Mouse (Mus musculus): ENCODE results near the gene Ggcx. TPM values are rescaled to one million over a fixed set of nuclear protein-coding genes. Genes with fewer than 3 reads are reported as not detected.

Ggcx gene
- total RNA-seq (2014; rRNA removed) = 14.8 and 23.6 TPM in 2 replicates
- polyA plus RNA-seq (2015; fragmentation: Nextera tagmentation; extraction: Ambion mirVana) = 10.6 and 14.6 TPM in 2 replicates

DNA sequence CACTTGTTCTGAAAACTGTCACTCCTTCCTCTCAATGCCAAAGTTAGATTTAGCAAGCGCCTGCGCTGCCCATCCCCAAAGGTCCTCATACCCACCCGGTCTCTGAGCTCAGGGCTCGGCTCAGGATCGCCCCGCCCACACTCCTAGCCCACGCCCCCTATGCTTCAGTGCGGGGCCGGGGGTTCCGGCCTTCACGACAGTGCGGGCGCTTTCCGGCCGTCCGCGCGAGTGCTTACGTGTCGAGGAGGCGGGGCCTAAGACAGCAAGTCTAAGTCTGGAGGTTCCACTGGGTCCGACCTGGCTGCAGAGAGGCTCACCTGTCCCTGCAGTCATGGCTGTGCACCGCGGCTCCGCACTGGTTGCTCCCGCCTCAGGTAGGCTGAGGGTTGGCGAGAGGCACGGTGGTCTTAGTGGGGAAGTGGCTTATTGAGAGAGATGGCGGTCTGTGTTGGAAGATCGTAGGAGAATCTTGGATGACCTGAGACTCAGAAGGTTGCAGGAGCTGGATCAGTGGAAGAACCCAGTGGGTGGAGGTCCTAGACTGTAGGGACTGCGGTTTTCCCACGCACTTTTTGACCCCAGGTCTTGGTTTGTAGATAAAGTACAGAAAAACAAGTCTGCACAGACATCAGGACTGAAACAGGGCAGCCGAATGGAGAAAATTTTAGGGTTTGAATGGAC lies at the start of gene Ggcx:
TSS of gene Ggcx (plus strand) at position 233 of the 681 bp plus-strand sequence.
- DNase-seq (ENCODE audit: low spot score) = peak; percentile 97
- 2% methylated on average over 33 of the region's 33 CpGs for WGBS
- peak within 1 kb of the TSS; percentile 68 for H3K9ac ChIP-seq (replicated peaks; ENCODE audit: low read length)
- H3K4me3 ChIP-seq (ENCODE audit: low read length) = peak within 1 kb of the TSS; percentile 76
- peaks cover 8% of the 10 kb centered on the region for H3K4me1 ChIP-seq (ENCODE audit: insufficient read depth, low read length)
- peaks cover 18% of the 10 kb centered on the region for H3K36me3 ChIP-seq (ENCODE audit: insufficient read depth, low read length)
- H3K27ac ChIP-seq = peak within 1 kb of the TSS; percentile 70
- ATAC-seq = peak; percentile 97
- H3K27me3 ChIP-seq (ENCODE audit: insufficient read depth, low read length) = no peaks in the 10 kb centered on the region
- H3K4me2 ChIP-seq (ENCODE audit: low read depth, low read length) = peak within 1 kb of the TSS; percentile 61
- H3K9me3 ChIP-seq (ENCODE audit: low read length) = no peaks in the 10 kb centered on the region
- peak; percentile 21; the same call in 1 of the 2 replicates for TF ChIP-seq CTCF (IDR thresholded peaks at IDR 0.05; ENCODE audit: low read depth)

DNA sequence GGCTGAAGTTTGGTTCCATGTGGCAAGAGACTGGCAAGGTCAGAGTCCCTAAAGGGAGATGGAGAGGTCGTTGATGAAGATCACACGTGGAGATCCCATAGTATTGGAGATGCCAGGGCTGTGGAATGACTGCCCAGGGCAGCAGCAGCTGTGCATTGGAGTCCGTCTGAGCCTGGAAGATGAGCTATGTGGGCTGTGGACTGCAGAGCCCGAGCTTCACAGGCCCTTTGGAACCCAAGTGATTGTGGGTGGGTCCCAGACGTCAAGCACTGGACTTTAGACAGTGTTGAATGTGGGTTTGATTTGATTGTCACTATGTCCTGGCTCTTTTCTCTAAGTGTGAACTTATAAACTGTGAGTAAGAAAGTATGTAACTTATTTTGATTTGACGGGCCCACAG lies 49.1 kb upstream of the Ggcx start:
- Histone ChIP-seq H3K27me3 (ENCODE audit: insufficient read depth, low read length) (no peaks in the 10 kb centered on the region), H3K4me3 (ENCODE audit: low read length) (no peak overlapping the region), H3K4me1 (ENCODE audit: insufficient read depth, low read length) (peaks cover 9% of the 10 kb centered on the region), H3K36me3 (ENCODE audit: insufficient read depth, low read length) (peaks cover 2% of the 10 kb centered on the region; the same call in 1 of the 2 replicates), H3K4me2 (ENCODE audit: low read depth, low read length) (no peak overlapping the region), H3K27ac (no peak overlapping the region), H3K9ac (replicated peaks; ENCODE audit: low read length) (no peak overlapping the region), H3K9me3 (ENCODE audit: low read length) (no peaks in the 10 kb centered on the region)
- no peak for TF ChIP-seq CTCF (IDR thresholded peaks at IDR 0.05; ENCODE audit: low read depth)
- 67% methylated on average over 6 of the region's 6 CpGs for WGBS
- ATAC-seq (no peak), DNase-seq (ENCODE audit: low spot score) (no peak)

DNA sequence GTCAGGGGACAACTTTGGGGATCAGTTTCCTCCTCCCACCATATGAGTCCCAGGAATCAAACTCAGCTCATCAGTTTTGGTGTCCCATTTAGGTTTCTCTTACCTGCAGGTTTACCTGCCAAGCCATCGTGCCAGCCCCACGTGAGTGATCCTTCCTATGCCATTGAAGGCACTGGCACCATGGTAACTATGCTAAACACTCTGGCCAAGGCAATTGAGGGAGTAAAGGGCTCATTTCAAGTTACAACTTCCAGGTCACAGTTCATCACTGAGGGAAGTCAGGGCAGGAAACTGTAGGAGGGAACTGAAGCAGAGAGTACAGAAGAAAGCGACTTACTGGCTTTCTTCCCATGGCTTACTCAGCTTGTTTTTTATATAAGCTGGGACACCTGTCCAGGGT lies 47.8 kb upstream of the Ggcx start:
- H3K4me2 ChIP-seq (ENCODE audit: low read depth, low read length) = no peak overlapping the region
- H3K9me3 ChIP-seq (ENCODE audit: low read length) = no peaks in the 10 kb centered on the region
- H3K36me3 ChIP-seq (ENCODE audit: insufficient read depth, low read length) = no peaks in the 10 kb centered on the region
- WGBS = 54% methylated on average over 3 of the region's 3 CpGs
- H3K27ac ChIP-seq = no peak overlapping the region
- no peaks in the 10 kb centered on the region for H3K27me3 ChIP-seq (ENCODE audit: insufficient read depth, low read length)
- DNase-seq (ENCODE audit: low spot score) = no peak
- ATAC-seq = no peak
- H3K9ac ChIP-seq (replicated peaks; ENCODE audit: low read length) = no peak overlapping the region
- no peak for TF ChIP-seq CTCF (IDR thresholded peaks at IDR 0.05; ENCODE audit: low read depth)
- no peak overlapping the region for H3K4me3 ChIP-seq (ENCODE audit: low read length)
- H3K4me1 ChIP-seq (ENCODE audit: insufficient read depth, low read length) = peaks cover 5% of the 10 kb centered on the region

DNA sequence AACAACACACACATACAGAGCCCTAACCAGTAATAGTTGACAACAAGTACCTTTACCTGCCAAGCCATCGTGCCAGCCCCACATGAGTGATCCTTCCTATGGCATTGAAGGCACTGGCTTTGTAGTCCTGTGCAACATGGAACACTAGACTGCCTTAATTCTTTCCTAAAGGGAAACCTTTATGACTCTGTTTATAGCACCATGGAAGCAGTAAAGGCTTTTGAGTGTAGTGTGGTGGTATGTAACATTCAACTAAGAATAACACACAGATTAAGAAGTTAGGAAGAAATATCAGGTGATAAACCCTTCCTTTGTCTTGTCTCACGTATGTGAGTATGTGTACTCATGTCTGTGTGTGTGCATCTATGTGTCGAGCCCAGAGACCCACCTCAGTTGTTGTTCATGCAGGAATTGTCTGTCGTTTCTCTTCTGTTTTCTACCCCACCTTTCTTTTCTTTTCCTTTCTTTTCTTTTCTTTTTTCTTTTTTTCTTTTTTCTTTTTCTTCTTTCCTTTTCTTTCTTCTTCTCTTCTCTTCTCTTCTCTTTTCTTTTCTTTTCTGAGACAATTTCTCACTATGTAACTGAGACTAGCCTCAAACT lies 47.2 kb upstream of the Ggcx start, which contains the start of gene Rnf181:
TSS of gene Rnf181 (minus strand) at position 113 of the 600 bp plus-strand sequence.
- H3K9me3 ChIP-seq (ENCODE audit: low read length) = no peaks in the 10 kb centered on the region
- no peak within 1 kb of the TSS for H3K4me2 ChIP-seq (ENCODE audit: low read depth, low read length)
- H3K4me1 ChIP-seq (ENCODE audit: insufficient read depth, low read length) = no peaks in the 10 kb centered on the region
- TF ChIP-seq CTCF (IDR thresholded peaks at IDR 0.05; ENCODE audit: low read depth) = no peak
- H3K27ac ChIP-seq = no peak within 1 kb of the TSS
- H3K27me3 ChIP-seq (ENCODE audit: insufficient read depth, low read length) = no peaks in the 10 kb centered on the region
- no peaks in the 10 kb centered on the region for H3K36me3 ChIP-seq (ENCODE audit: insufficient read depth, low read length)
- WGBS = 79% methylated on average over 4 of the region's 4 CpGs
- no peak for DNase-seq (ENCODE audit: low spot score)
- no peak for ATAC-seq
- H3K4me3 ChIP-seq (ENCODE audit: low read length) = no peak within 1 kb of the TSS
- no peak within 1 kb of the TSS for H3K9ac ChIP-seq (replicated peaks; ENCODE audit: low read length)

DNA sequence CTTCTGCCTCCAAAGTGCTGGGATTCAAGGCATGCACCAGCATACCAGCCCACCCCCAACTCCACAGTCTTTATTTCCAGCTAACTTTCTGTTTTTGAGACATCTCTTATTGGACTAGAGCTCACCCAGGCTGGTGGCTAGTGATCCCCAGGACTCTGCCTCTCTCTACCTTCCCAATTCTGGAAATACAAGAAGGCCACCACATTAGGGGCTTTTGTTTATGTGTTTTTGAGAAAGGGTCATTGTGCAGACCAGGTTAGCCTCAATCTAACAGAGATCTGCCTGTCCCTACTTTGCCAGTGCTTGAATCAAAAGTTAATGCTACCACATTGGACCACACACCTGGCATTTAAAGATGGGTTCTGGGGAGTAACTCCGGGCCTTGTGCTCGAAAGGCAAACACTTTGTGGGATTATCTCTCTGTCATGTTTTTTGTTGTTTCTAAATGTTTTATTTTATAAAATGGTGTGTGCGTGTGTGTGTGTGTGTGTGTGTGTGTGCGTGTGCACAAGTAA lies 46.6 kb upstream of the Ggcx start:
- H3K27me3 ChIP-seq (ENCODE audit: insufficient read depth, low read length) = no peaks in the 10 kb centered on the region
- TF ChIP-seq CTCF (IDR thresholded peaks at IDR 0.05; ENCODE audit: low read depth) = no peak
- no peaks in the 10 kb centered on the region for H3K9me3 ChIP-seq (ENCODE audit: low read length)
- DNase-seq (ENCODE audit: low spot score) (no peak), ATAC-seq (no peak)
- H3K27ac ChIP-seq = no peak overlapping the region
- no peak overlapping the region for H3K9ac ChIP-seq (replicated peaks; ENCODE audit: low read length)
- WGBS = 77% methylated on average over 4 of the region's 4 CpGs
- H3K4me1 ChIP-seq (ENCODE audit: insufficient read depth, low read length) = no peaks in the 10 kb centered on the region
- no peak overlapping the region for H3K4me2 ChIP-seq (ENCODE audit: low read depth, low read length)
- H3K4me3 ChIP-seq (ENCODE audit: low read length) = no peak overlapping the region
- H3K36me3 ChIP-seq (ENCODE audit: insufficient read depth, low read length) = no peaks in the 10 kb centered on the region

DNA sequence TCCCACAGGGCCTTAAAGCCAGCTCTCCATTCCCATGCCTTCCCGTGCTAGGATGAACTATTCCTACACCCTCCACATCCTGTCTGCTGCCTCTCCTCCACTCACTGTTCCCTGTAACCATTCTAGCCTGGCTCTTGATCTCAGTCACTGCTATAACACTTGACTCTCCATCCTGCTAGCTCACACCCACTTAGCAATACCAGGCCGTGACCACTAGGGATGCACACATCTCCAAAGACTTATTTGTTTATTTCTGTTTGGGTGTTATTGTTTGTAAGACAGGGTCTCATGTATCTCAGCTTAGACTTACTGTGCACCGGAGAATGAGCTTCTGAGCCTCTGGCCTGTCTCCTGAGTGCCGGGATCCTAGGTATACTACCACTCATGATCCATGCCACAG lies 44.6 kb upstream of the Ggcx start:
- Histone ChIP-seq H3K9ac (replicated peaks; ENCODE audit: low read length) (no peak overlapping the region), H3K4me2 (ENCODE audit: low read depth, low read length) (no peak overlapping the region), H3K9me3 (ENCODE audit: low read length) (no peaks in the 10 kb centered on the region), H3K27ac (no peak overlapping the region), H3K36me3 (ENCODE audit: insufficient read depth, low read length) (no peaks in the 10 kb centered on the region), H3K27me3 (ENCODE audit: insufficient read depth, low read length) (no peaks in the 10 kb centered on the region), H3K4me1 (ENCODE audit: insufficient read depth, low read length) (no peaks in the 10 kb centered on the region), H3K4me3 (ENCODE audit: low read length) (no peak overlapping the region)
- TF ChIP-seq CTCF (IDR thresholded peaks at IDR 0.05; ENCODE audit: low read depth) = peak; percentile 30; the same call in 1 of the 2 replicates
- 86% methylated on average over 4 of the region's 4 CpGs for WGBS
- DNase-seq (ENCODE audit: low spot score) (no peak), ATAC-seq (no peak)
